Mouse (Mus musculus): ENCODE measurements around the gene Sh3rf3.

DNA sequence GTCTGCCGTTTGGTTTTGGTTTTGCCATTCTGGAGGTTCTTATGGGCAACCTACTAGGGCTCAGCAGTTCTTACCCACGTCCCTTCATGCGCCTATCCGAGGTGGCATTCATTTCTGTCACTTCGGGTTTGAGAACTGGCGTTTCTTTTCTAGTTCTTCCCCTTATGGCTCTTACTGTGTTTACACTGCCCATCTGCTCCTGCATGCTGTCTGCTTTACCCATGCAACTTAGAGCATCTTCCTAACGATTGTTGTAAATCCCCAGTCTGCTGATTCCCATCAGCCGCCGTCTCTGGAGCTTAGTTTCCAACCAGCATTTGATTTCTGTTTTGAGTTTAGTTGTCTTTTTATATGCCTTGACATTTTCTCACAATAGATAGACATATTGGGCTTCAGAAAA, 189.2 kb downstream of the Sh3rf3 start:
- TF ChIP-seq CTCF (IDR thresholded peaks at IDR 0.05; ENCODE audit: extremely low read depth, insufficient read depth, insufficient read length, insufficient replicate concordance) (no peak), POLR2A (IDR thresholded peaks at IDR 0.05; ENCODE audit: low read depth, low read length) (no peak)

All from spleen, adult 2 months (tissue).